Mouse (Mus musculus): ENCODE measurements at regions not wholly inside any gene's neighbourhood (a gene's known extent, or its start where the extent isn't known, plus 50 kb on each side); places are given as distances from the start of the nearest gene placed in this dataset.

DNA sequence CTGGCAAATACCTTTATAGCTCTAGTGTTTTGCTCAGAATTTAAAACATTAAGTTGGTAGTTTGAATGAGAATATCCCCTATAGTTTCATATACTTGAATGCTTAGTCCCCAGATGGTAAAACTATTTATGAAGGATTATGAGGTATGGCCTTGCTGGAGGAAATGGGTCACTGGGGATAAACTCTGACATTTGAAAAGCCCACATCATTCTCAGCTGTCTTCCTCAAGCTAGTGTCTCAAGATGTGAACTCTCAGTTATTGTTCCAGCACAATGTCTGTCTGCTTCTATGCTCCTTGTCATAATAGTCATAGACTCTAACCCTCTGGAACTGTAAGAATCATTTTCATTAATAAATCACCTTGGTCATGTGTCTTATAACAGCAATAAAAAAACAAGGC, 2004.1 kb upstream of the Gm8797 start:
- DNase-seq (ENCODE audit: extremely low read depth, low read depth): no peak

DNA sequence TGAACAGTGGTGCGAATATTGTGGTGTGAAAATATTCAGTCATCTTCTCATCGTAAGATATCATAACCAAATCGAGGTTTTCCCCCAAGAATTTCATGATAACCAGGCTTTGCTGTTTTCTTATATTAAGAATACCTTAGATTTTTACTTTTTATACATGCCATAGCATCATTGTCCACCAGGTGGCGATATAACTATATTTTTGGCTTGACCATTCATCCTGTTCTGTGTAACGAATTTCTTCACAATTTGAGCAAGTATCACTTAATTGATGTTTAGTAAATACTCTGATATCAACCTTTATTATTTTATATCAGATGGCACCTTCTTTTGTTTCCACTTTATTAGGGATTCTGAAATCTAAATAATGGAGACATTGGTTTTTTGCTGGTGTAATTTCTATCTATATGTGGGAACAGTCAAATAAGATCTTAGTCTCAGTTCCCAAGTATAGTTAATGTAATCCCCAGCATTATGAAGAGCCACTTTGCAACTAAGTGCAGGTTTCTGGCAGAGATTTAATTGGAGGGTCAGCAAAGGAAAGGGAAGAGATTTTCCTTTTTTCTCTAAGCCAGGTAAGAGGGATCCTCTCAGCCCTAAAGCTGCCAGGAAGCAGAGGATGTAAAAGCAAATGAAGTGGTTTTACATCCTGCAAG, 1998.9 kb upstream of the Gm8797 start:
- DNase-seq (ENCODE audit: extremely low read depth, low read depth): peak; percentile 20

DNA sequence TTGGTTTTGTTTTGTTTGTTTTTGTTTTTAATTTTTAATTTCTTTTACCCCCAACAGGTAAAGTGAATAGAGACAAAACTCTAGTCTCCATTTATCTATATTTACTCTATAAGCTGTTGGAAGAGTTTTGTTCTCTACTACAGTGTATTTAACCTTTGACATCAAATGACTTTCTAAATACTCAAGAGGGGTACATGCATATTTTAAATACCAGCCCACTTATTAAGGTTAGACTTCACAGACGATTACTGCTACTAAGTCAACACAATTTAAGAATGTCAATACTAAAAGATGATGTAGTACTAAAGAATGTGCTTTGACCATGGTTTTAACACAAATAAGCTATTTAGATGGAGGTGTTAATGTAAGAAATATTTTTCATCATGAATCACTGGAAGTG, 1989.3 kb upstream of the Gm8797 start:
- DNase-seq (ENCODE audit: extremely low read depth, low read depth): no peak

DNA sequence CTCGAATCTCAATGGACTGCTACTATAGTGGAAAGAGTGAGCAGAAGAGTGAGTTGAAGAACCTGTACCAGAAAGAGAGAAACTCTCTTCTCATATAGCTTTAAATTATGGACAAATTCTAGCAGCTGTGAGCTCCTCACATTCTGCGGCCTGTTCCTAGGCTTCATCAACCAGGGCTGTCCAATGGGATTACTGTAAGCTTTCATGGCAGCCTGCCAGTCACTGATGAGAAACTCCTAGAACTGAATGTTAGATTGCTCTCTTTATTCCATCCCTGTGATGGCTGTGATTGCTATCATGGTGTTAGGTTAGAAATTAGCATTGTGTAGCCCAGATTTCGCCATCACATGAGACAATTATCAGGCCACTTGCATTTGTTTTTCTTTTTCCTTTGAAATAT, 1966.4 kb upstream of the Gm8797 start:
- no peak for DNase-seq (ENCODE audit: extremely low read depth, low read depth)

DNA sequence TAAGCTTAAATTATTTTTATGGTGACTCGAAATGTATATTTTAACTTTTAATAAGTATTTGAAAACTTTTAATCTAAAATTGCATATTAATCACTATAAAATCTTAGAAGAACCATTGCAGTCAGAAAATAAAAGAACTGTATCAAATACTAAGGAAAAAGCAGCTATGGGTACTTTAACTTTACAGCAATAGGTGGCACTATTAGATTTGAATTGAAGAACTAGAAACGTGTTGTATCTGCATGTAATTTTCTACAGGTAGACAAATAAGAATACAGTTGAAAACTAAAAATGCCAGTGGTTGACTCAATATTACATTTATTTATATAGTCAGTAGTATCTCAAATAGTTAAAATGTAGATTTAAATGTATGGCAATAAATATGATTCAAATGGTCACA, 1964.6 kb upstream of the Gm8797 start:
- DNase-seq (ENCODE audit: extremely low read depth, low read depth): no peak

DNA sequence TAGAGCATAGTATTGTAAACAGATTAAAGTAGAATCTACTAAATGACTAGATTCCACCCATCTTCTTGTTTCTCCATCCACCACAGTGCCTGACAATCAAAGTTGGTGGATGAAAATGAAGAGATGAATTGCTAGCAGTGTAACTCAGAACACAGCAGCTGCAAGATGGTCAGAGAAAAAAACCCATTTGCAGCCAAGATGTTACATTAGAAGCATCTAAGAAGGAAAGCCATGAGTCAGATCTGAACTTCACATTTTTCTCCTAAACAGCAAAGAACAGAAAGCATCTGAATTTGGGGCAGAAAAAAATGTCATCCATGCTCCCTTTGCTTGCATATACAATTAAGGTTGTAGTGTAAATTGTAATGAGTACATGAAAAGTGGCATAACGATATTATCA, 1942.8 kb upstream of the Gm8797 start:
- DNase-seq (ENCODE audit: extremely low read depth, low read depth): no peak

DNA sequence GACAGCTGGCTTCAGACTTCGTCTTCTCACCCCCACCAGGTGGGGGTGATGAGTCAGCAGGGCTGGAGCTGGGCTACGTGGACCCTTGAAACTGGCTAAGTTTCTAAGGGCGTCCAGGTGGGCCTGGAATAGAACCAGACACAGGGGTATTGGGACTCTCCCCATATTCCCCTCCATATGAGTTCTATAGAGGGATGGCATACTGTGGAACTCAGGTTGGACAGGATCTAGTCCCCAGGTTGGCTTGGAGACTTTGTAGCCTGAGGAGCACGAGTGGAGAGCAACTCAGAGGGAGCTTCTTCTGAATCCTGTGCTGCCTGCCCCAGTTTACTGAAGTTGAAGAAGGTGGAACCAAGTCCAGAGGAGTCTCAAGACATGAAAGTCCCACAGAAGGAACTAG, 1921.6 kb upstream of the Gm8797 start:
- no peak for DNase-seq (ENCODE audit: extremely low read depth, low read depth)

DNA sequence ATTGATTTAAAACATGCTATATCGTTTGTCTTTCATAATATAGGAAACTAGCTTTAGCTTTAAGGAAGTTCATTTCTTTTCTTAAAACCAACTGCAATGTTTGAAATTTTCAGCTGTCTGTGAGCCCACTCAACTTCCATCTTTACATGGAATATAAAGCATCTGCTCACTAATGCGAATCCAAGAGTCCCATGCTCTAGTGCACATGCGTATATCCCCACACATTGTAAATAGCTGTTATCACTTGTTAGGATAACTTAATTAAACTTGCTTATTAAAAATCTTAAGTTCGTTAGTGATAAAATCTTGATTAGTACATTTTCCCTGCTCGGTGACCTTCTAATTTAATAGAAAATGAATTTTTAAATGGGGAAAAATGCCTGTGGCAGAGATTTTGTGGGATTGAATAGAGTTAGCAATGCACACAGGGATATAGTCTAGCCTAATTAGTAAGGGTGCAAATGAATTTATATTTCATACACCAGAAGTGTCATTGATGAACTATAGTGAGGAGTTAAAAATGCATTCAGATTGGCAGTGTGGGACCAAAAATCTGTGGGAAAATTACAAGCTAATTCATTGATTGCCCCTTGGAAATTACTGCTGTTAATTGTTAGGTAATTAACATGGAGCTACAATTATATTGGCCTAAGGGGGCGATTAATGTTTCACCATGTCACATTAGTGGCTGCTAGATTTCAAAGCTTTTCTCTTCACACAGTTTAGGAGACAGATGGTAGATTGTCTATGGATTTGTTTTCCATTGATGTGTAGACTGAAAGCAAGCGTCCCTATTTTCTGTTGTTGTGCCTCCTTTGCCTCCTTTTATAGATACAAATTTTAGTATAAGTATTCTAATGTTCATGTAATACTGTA, 1919.0 kb upstream of the Gm8797 start:
- no peak for DNase-seq (ENCODE audit: extremely low read depth, low read depth)

Data from MEL-GATA-1-ER (cell line).